Comparison of ENCODE assay signal across 8 mouse cellular contexts in genomic region chr7:25221102-25221883, GRCm38 (mm10). TPM values are rescaled to one million over a fixed set of nuclear protein-coding genes. Genes with fewer than 3 reads are reported as not detected.
DNase-seq lines count a peak whose midpoint lies in the region; ATAC-seq and TF ChIP-seq lines count a peak whose summit lies in the region.

Gene Zfp526 (plus strand): TSS chr7:25221425.

- H3K27ac ChIP-seq in bone marrow, adult 2 months (ENCODE audit: control insufficient read depth, insufficient read depth, low read depth, low read length, poor library complexity), result peak within 1 kb of the TSS; percentile 90
- peak within 1 kb of the TSS; percentile 93 for H3K27ac ChIP-seq in embryonic facial prominence, embryonic 15.5 days (replicated peaks)
- peak within 1 kb of the TSS; percentile 80 for H3K27ac ChIP-seq in kidney, embryonic 14.5 days (ENCODE audit: low read depth, low read length)
- peak within 1 kb of the TSS; percentile 95 for H3K27ac ChIP-seq in limb, embryonic 15.5 days

- peak within 1 kb of the TSS; percentile 75 for H3K4me3 ChIP-seq in bone marrow, adult 2 months (replicated peaks; ENCODE audit: control insufficient read depth, low read depth, low read length)
- peak within 1 kb of the TSS; percentile 82 for H3K4me3 ChIP-seq in embryonic facial prominence, embryonic 15.5 days (replicated peaks)
- H3K4me3 ChIP-seq in kidney, embryonic 14.5 days (ENCODE audit: low read length), result peak within 1 kb of the TSS; percentile 67
- H3K4me3 ChIP-seq in limb, embryonic 15.5 days, result peak within 1 kb of the TSS; percentile 59

- peaks cover 23% of the 10 kb centered on the region for H3K36me3 ChIP-seq in embryonic facial prominence, embryonic 15.5 days
- H3K36me3 ChIP-seq in kidney, embryonic 14.5 days (ENCODE audit: control insufficient read depth, insufficient read depth, low read length), result peaks cover 26% of the 10 kb centered on the region
- H3K36me3 ChIP-seq in limb, embryonic 15.5 days, result peaks cover 35% of the 10 kb centered on the region

- H3K4me1 ChIP-seq in bone marrow, adult 2 months (ENCODE audit: control insufficient read depth, insufficient read depth, low read length), result peaks cover 3% of the 10 kb centered on the region; the same call in 1 of the 2 replicates
- H3K4me1 ChIP-seq in embryonic facial prominence, embryonic 15.5 days, result peaks cover 38% of the 10 kb centered on the region
- peaks cover 26% of the 10 kb centered on the region for H3K4me1 ChIP-seq in kidney, embryonic 14.5 days (ENCODE audit: control insufficient read depth, insufficient read depth, low read length)
- peaks cover 41% of the 10 kb centered on the region for H3K4me1 ChIP-seq in limb, embryonic 15.5 days

- H3K4me2 ChIP-seq in embryonic facial prominence, embryonic 15.5 days (replicated peaks), result peak within 1 kb of the TSS; percentile 94
- peak within 1 kb of the TSS; percentile 95 for H3K4me2 ChIP-seq in kidney, embryonic 14.5 days (replicated peaks; ENCODE audit: low read depth, low read length)
- peak within 1 kb of the TSS; percentile 92 for H3K4me2 ChIP-seq in limb, embryonic 15.5 days

- DNase-seq in 416B (ENCODE audit: low read depth), result peak; percentile 96
- DNase-seq in heart, adult 9 months (ENCODE audit: low spot score in 2 of 2), result peak; percentile 99
- DNase-seq in monocyte, adult 2 months (ENCODE audit: low read depth in 1 of 2, low spot score in 2 of 2), result peak; percentile 80 to 88
- DNase-seq in spleen, postnatal 36 days (ENCODE audit: low spot score in 2 of 2), result peak; percentile 98 to 99

- under 1% methylated on average over 45 of the region's 45 CpGs for WGBS in bone marrow, adult 2 months
- WGBS in embryonic facial prominence, embryonic 15.5 days, result under 1% methylated on average over 42 of the region's 45 CpGs
- WGBS in kidney, embryonic 14.5 days, result under 1% methylated on average over 43 of the region's 45 CpGs
- under 1% methylated on average over 44 of the region's 45 CpGs for WGBS in limb, embryonic 15.5 days

- no peaks in the 10 kb centered on the region for H3K9me3 ChIP-seq in embryonic facial prominence, embryonic 15.5 days (replicated peaks)
- H3K9me3 ChIP-seq in kidney, embryonic 14.5 days (ENCODE audit: control insufficient read depth, low read length), result no peaks in the 10 kb centered on the region
- no peaks in the 10 kb centered on the region for H3K9me3 ChIP-seq in limb, embryonic 15.5 days

- no peak for TF ChIP-seq CTCF in bone marrow, adult 2 months (IDR thresholded peaks at IDR 0.05; ENCODE audit: control insufficient read depth, insufficient read depth, low read length)

- H3K27me3 ChIP-seq in embryonic facial prominence, embryonic 15.5 days, result no peaks in the 10 kb centered on the region
- no peaks in the 10 kb centered on the region for H3K27me3 ChIP-seq in kidney, embryonic 14.5 days (ENCODE audit: control insufficient read depth, insufficient read depth, low read length)
- no peaks in the 10 kb centered on the region for H3K27me3 ChIP-seq in limb, embryonic 15.5 days

- TF ChIP-seq POLR2A in bone marrow, adult 2 months (IDR thresholded peaks at IDR 0.05; ENCODE audit: borderline replicate concordance, control insufficient read depth, low read depth, low read length), result peak; percentile 60; the same call in 1 of the 2 replicates

- H3K9ac ChIP-seq in embryonic facial prominence, embryonic 15.5 days, result peak within 1 kb of the TSS; percentile 67
- peak within 1 kb of the TSS; percentile 77 for H3K9ac ChIP-seq in kidney, embryonic 14.5 days (ENCODE audit: low read depth, low read length)
- H3K9ac ChIP-seq in limb, embryonic 15.5 days, result peak within 1 kb of the TSS; percentile 75

- ATAC-seq in embryonic facial prominence, embryonic 15.5 days (ENCODE audit: insufficient number of reproducible peaks, low FRiP score, low TSS enrichment, low read depth), result peak; percentile 96
- ATAC-seq in kidney, embryonic 14.5 days (ENCODE audit: low FRiP score, low TSS enrichment), result peak; percentile 94
- ATAC-seq in limb, embryonic 15.5 days (ENCODE audit: insufficient number of reproducible peaks, low FRiP score, low TSS enrichment, low read depth), result peak; percentile 97

RNA-seq across cellular contexts. Expression of gene Zfp526, which starts in this region (rescaled TPM):
- polyA plus RNA-seq in bone marrow, adult 2 months (2011; ENCODE audit: insufficient read depth, insufficient read length, low replicate concordance, missing spikeins), result 7.2 and 13.9 TPM in 2 replicates
- polyA plus RNA-seq in embryonic facial prominence, embryonic 15.5 days (2015; fragmentation: Nextera tagmentation; extraction: Ambion mirVana), result 3.3 TPM in 2 replicates
- polyA plus RNA-seq in kidney, embryonic 14.5 days (2014; fragmentation: Nextera tagmentation; extraction: Ambion mirVana), result 2.2 and 4.2 TPM in 2 replicates
- polyA plus RNA-seq in limb, embryonic 15.5 days (2015; fragmentation: Nextera tagmentation; extraction: Ambion mirVana), result 2.7 and 2.8 TPM in 2 replicates

Comparison
In these comparisons a context has a peak if more than half of its experiments do, and no peak if none do; other contexts are left out.
1. Peak in every context shown above with its lines: DNase-seq, ATAC-seq, H3K4me3 ChIP-seq and H3K27ac ChIP-seq.